Mouse (Mus musculus): Measurements from ENCODE around the gene Pde7b.

Pde7b gene

DNA sequence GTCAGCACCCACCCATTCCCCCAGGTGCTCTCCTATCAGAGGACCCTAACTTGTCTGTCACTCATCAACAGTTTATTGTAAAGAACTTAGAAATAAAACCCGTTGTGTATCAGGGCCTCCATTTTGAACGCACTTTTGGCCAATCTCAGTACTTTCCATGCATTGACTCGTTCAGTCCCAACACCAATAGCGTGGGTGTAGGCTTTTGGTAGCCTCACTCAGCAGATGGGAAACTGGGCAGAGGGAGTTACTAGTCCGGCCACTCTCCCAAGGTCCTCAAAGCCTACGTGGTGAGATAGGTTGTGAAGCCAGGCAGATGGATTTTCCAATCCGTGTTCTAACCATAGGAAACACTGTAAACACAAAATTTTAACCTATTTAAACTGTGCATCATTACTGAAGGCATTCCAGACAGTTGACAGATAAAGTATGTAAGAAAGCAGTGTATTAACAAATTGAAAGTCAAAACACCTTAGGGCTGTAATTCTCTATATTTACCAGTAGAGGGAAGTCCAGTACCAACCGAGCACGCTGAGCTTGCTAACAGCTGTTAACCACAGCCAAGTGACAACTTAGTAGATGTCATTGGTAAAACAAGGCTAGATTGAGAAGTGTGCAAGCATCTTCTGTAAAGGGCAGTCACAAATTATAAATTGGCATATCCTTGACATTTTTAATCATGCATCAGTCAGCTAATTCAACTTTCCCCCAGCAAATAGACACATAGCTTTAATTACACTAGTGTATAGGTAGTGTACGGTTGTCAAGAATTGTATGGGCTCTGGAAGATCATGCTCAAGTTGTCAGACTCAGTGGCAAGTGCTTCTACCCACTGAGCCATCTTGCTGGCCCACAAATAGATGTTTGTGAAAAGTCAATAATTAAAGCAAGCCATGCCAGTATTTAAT lies 363.1 kb downstream of the Pde7b start:
- in situ Hi-C loops (cut with MboI): loop anchor here (25.0 kb wide), 1 partner anchor 576 kb away; no protein-coding TSS in a partner anchor

DNA sequence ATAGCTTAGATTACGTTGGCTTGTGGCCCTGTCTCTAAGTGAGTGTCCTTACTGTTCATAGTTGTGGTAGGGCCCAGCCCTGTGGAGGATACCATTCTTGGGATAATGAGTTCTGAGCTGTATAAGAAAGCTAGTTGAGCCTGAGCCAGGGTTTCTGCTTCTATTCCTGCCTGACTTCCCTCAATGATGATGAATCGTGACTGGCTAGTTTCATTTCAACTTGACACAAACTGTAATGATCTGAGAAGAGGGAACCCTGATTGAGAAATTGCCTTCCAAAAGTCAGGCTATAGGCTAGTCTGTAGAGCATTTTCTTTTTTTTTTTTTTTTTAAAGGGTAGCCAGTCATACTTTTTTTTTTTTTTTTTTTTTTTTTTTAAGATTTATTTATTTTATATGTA lies 376.0 kb downstream of the Pde7b start:
- in situ Hi-C loops (cut with MboI): no loop called here

Data from mature B cell (primary cell).